Mouse (Mus musculus) neural tube, embryonic 15.5 days (tissue): ENCODE measurements at regions not wholly inside any gene's neighbourhood (a gene's known extent, or its start where the extent isn't known, plus 50 kb on each side); places are given as distances from the start of the nearest gene placed in this dataset.

Experiments used
- ATAC-seq: fragments of 200-750 bp; cut with Nextera tagmentation; 2 replicates; pipeline ENCODE4 v1.8.0; 2017; ENCODE audit warnings: mild to moderate bottlenecking, moderate TSS enrichment, moderate library complexity; ENCODE audit not compliant: low FRiP score
- H3K27ac ChIP-seq: fragments of 300-500 bp; sonication (generic); replicated peaks from 2 replicates; pipeline ENCODE4 v1.5.1; 2015; ENCODE audit warnings: mild to moderate bottlenecking, inconsistent platforms
- H3K27me3 ChIP-seq: fragments of 300-500 bp; sonication (generic); replicated peaks from 2 replicates; pipeline ENCODE4 v1.6.1; 2015; ENCODE audit warnings: inconsistent platforms
- H3K36me3 ChIP-seq: fragments of 300-500 bp; sonication (generic); 2 replicates; pipeline ENCODE4 v1.6.1; 2015; ENCODE audit warnings: inconsistent platforms
- H3K4me1 ChIP-seq: fragments of 300-500 bp; sonication (generic); 2 replicates; pipeline ENCODE4 v1.6.1; 2015; ENCODE audit warnings: inconsistent platforms
- H3K4me2 ChIP-seq: fragments of 300-500 bp; sonication (generic); 2 replicates; pipeline ENCODE4 v1.6.1; 2015; ENCODE audit warnings: inconsistent platforms, mild to moderate bottlenecking, moderate library complexity
- H3K4me3 ChIP-seq: fragments of 300-500 bp; sonication (generic); replicated peaks from 2 replicates; pipeline ENCODE4 v1.5.1; 2015; ENCODE audit warnings: mild to moderate bottlenecking, inconsistent platforms
- H3K9ac ChIP-seq: fragments of 300-500 bp; sonication (generic); replicated peaks from 2 replicates; pipeline ENCODE4 v1.6.1; 2015; ENCODE audit warnings: mild to moderate bottlenecking, inconsistent platforms
- H3K9me3 ChIP-seq: fragments of 300-500 bp; sonication (generic); replicated peaks from 2 replicates; pipeline ENCODE4 v1.6.1; 2016; ENCODE audit warnings: inconsistent platforms
- WGBS: fragments of 180-500 bp; shearing (Covaris S2); methylation state at CpG from one replicate; pipeline ENCODE4 v1.1.7; 2015; ENCODE audit warnings: mixed read lengths; 5-methylcytosine and 5-hydroxymethylcytosine counted together

DNA sequence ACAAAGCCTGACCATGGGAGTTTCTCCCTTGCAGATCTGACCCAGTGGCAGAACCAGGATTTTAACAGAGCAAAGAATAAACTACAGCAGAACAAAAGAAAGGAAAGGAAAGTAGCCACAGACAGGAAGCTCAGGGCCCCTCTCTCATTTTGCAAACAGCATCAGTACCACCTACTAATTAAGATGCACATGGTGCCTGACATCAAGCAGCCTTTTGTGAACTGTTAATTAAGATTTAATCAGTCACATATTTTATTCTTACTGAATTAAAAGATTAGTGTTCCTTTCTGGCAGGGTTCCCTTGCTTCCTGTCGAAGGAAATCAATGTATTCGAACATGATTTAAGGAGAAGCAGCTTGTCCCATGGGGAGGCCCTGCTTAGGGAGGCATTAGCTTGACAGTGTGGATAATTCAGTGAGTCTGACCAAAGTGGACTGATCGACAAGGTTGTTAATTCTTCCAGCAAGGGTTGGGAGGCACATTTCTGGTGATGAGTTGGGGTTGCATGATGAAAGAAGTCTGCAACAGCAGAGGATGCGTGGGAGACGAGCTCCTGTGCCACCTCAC is 156.1 kb upstream of the Eef2kmt start:
- Histone ChIP-seq H3K9ac (no peak overlapping the region), H3K4me3 (no peak overlapping the region), H3K4me1 (no peaks in the 10 kb centered on the region), H3K36me3 (no peaks in the 10 kb centered on the region), H3K4me2 (no peak overlapping the region), H3K27me3 (0 out of 2 replicates have a peak, but pooled peaks cover 3% of the 10 kb centered on the region), H3K9me3 (no peaks in the 10 kb centered on the region), H3K27ac (no peak overlapping the region)
- WGBS = 44% methylated on average over 5 of the region's 5 CpGs
- ATAC-seq = no peak

DNA sequence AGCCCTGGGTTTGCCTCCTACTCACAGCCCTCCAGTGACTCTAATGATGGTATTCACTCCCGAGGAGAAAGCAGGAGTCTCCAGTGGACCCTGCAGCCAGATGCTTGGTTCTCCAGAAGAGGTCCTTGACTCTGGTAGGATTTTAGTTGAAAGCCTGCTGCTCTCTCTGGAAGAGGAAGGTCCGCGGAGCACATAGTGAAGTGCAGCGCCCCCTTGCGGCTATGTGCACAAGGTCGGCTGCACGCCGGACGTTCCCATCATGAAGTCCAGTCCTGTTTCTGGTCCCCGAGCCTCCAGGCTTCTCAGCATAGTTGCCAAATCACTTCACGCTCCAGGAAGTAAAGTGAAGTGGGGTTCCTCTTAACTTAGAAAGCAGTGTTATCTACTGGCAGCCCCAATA is 150.9 kb upstream of the Eef2kmt start:
- ATAC-seq = no peak
- WGBS = 7% methylated on average over 11 of the region's 11 CpGs
- Histone ChIP-seq H3K27me3 (peaks cover 3% of the 10 kb centered on the region; the same call in 1 of the 2 replicates), H3K4me2 (no peak overlapping the region), H3K9me3 (no peaks in the 10 kb centered on the region), H3K9ac (no peak overlapping the region), H3K4me1 (no peaks in the 10 kb centered on the region), H3K36me3 (no peaks in the 10 kb centered on the region), H3K4me3 (no peak overlapping the region), H3K27ac (no peak overlapping the region)

DNA sequence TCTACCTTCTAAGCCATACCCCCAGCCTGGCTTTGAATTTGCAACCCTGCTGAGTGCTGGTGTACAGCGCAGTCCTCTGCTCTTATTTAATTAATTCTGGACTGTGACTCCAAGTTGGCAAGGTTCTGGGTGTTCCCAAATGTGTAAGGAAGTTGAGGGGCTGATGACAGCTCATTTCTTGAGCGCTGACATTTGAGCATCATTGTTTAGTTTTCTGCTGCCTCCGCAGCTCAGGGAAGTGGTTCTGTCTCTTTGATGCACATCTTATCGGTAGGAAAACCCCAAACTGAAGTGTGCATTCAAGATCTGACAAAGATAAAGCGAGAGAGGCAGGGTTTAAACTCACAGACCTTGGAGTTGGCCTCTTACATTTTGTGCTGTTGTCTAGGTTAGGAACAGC is 137.6 kb upstream of the Eef2kmt start:
- Histone ChIP-seq H3K9me3 (no peaks in the 10 kb centered on the region), H3K27ac (no peak overlapping the region), H3K4me3 (no peak overlapping the region), H3K4me1 (no peaks in the 10 kb centered on the region), H3K27me3 (no peaks in the 10 kb centered on the region), H3K36me3 (no peaks in the 10 kb centered on the region), H3K4me2 (no peak overlapping the region), H3K9ac (no peak overlapping the region)
- 86% methylated on average over 5 of the region's 5 CpGs for WGBS
- ATAC-seq = no peak

DNA sequence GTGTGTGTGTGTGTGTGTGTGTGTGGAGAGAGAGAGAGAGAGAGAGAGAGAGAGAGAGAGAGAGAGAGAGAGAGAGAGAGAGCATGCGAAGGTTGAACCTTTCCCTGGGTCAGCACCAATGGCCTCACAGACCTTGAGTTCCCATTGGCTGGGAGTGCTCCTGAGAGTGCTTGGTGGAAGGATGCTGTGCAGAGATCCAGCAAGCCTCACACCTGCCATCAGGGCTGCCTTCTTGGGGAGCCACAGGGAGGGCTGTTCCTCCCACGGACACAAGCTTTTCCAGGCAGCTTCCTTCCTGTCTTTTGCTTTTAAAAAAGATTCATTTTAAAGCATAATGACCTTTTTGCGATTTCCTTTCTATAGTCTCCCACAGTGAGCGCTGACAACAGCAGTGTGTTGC is 127.1 kb upstream of the Eef2kmt start:
- no peak overlapping the region for H3K27ac ChIP-seq

DNA sequence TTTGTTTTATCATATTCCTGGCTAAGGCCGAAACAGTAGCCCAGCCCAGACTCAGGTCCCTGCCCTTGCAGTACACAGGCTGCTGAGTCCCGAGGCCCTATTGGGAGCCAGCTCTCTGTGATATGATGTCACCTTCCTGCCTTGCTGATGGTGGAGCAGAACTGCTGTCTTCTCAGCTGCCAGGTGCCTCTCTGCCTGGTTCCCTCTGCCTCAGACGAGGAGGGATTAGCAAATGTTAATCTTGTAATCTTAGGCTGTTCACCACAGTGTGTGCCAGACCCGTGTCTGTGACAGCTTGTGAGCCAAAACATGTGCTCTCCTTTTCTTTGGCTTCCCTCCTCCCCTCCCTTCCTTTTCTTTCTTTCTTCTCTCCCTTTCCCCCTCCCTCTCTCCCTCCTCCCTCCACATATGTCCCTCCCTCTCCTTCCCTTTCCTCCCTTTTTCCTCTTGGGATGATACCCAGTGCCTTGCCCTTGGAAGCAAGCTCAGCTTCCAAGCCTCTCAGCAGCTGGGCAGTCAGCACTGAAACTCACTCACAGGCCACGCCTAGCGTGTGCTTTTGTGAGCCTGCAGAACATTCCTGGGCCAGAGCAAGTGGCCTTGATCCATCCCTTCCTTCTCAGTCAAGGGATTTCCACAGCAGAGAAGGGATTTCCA is 126.6 kb upstream of the Eef2kmt start:
- Histone ChIP-seq H3K36me3 (no peaks in the 10 kb centered on the region), H3K4me1 (peaks cover 6% of the 10 kb centered on the region), H3K9ac (no peak overlapping the region), H3K4me3 (no peak overlapping the region), H3K27me3 (no peaks in the 10 kb centered on the region), H3K9me3 (no peaks in the 10 kb centered on the region), H3K4me2 (no peak overlapping the region), H3K27ac (no peak overlapping the region)
- ATAC-seq = no peak
- WGBS = 45% methylated on average over 6 of the region's 6 CpGs

More for the DNA sequence above, 127.1 kb upstream of the Eef2kmt start:
- peaks cover 6% of the 10 kb centered on the region for H3K4me1 ChIP-seq
- H3K4me3 ChIP-seq = no peak overlapping the region
- H3K9me3 ChIP-seq = no peaks in the 10 kb centered on the region
- no peak for ATAC-seq
- H3K4me2 ChIP-seq = no peak overlapping the region
- H3K9ac ChIP-seq = no peak overlapping the region
- WGBS = 48% methylated on average over 4 of the region's 4 CpGs
- no peaks in the 10 kb centered on the region for H3K27me3 ChIP-seq
- H3K36me3 ChIP-seq = no peaks in the 10 kb centered on the region

DNA sequence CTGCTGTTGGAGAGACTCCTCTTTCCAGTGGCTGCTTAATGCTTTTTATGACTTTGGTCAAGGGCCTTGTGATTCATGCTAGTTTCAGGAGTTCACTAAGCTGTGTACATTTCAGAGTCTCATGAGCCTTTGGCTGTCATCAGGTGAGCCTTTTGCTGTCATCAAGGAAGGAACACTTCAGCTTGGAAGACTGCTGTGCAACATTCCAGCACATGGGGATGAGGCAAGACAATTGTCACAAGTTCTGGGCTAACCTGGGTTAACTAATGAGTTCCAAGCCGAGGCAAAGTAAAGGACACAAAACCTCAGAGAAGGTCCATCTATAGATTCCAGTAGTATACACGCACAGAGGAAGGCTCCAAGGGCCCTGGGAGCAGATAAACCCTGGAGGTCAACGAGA is 124.8 kb upstream of the Eef2kmt start:
- no peak overlapping the region for H3K27ac ChIP-seq
- ATAC-seq = no peak
- H3K4me2 ChIP-seq = no peak overlapping the region
- H3K9me3 ChIP-seq = no peaks in the 10 kb centered on the region
- 84% methylated on average over 3 of the region's 3 CpGs for WGBS
- peaks cover 6% of the 10 kb centered on the region for H3K4me1 ChIP-seq
- no peak overlapping the region for H3K9ac ChIP-seq
- H3K36me3 ChIP-seq = no peaks in the 10 kb centered on the region
- H3K27me3 ChIP-seq = no peaks in the 10 kb centered on the region
- H3K4me3 ChIP-seq = no peak overlapping the region

DNA sequence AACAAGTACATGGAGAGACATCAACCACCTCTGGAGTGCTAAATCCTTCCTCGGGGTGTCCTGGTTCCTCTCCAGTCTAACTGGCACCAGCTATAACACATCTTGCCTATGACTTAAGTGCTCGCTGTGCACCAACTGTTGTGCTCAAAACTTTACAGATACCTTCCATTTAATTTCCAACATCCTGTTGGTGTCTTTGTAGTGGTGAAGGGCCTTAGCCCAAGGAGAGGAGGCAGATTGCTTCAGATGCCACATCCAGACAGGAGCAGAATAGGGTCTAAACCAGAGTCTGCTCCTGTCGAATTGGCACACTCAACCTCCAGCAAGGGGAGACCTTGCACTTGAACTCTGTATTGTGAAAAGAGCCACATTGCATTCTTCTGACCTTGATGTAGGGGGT is 121.2 kb upstream of the Eef2kmt start:
- no peak for ATAC-seq
- no peak overlapping the region for H3K4me3 ChIP-seq
- no peaks in the 10 kb centered on the region for H3K9me3 ChIP-seq
- WGBS = 94% methylated on average over 3 of the region's 3 CpGs
- no peaks in the 10 kb centered on the region for H3K27me3 ChIP-seq
- H3K4me2 ChIP-seq = no peak overlapping the region
- no peak overlapping the region for H3K27ac ChIP-seq
- H3K4me1 ChIP-seq = no peaks in the 10 kb centered on the region
- no peaks in the 10 kb centered on the region for H3K36me3 ChIP-seq
- H3K9ac ChIP-seq = no peak overlapping the region

DNA sequence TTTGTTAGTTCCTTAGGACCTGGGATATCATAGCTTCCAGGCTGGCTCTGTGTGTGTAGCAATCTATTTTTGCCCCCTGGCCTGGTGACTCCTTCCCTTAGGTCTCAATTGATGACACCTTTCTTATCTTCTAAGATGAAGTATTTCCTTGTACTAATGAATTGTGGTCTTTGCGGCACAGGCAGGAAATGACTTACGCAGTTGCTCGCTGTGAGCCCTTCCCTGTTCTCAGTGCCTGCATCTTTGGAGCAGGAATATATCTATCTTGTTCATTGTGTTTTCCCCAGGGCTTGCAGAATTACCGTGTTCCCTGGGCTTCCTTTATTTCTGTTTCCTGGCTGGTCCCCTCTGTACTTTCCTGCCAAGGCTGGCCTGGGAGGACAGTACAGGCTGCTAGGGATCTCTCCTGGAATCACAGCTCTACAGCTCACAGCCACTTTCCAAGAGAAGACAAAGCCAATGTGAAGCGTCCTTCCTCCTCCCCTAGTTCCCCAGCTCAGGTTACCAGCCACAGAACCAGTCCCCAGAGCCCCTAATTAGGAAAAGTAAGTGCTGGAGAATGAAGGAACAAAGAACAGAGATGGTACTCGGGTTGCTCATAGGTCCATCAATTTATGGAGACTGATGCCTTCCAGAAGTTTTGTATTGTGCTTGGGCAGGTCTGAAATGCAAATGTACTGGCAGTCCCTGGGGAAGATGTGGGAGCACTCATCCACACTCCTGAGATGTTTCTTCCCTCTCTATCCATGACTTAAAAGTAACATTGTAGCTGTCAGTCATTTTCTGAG is 119.2 kb upstream of the Eef2kmt start:
- H3K4me3 ChIP-seq = no peak overlapping the region
- WGBS = 45% methylated on average over 6 of the region's 6 CpGs
- H3K36me3 ChIP-seq = no peaks in the 10 kb centered on the region
- H3K27ac ChIP-seq = no peak overlapping the region
- H3K27me3 ChIP-seq = no peaks in the 10 kb centered on the region
- no peaks in the 10 kb centered on the region for H3K9me3 ChIP-seq
- H3K9ac ChIP-seq = no peak overlapping the region
- ATAC-seq = no peak
- no peaks in the 10 kb centered on the region for H3K4me1 ChIP-seq
- H3K4me2 ChIP-seq = no peak overlapping the region

DNA sequence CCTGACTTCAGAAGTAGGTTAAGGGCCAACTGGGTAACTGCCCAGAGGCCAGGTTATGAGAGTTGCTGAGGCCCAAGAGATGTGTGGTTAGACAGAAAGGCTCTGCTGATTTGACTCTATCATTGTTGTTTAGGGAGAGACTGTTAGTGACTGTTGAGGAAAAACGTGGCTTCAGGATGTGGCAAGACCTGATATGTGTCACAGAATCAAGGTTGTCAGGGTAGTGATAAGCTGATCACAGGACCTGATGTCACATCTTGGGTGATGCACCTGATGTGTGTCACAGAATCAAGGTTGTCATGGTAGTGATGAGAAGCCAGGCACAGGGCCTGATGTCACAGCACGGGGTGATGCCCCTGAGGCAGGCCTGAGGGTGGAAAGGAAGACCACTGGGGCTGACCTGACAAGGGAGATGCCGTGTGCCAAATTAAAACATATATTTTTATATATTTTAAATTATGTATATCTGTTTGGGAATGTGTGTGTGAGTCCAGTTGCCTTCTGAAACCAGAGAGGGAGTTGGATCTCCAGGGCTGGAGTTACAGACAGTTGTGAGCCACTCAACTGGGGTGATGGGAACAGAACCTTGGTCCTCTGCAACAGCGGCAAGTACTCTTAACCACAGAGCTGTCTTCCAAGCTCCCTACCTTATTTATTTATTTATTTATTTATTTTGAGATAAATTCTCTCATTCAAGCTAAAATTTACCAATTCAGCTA is 115.6 kb upstream of the Eef2kmt start:
- no peaks in the 10 kb centered on the region for H3K4me1 ChIP-seq
- no peaks in the 10 kb centered on the region for H3K9me3 ChIP-seq
- no peaks in the 10 kb centered on the region for H3K36me3 ChIP-seq
- H3K4me3 ChIP-seq = no peak overlapping the region
- WGBS = 86% methylated on average over 4 of the region's 4 CpGs
- H3K9ac ChIP-seq = no peak overlapping the region
- no peak for ATAC-seq
- H3K27ac ChIP-seq = no peak overlapping the region
- H3K27me3 ChIP-seq = no peaks in the 10 kb centered on the region
- no peak overlapping the region for H3K4me2 ChIP-seq

DNA sequence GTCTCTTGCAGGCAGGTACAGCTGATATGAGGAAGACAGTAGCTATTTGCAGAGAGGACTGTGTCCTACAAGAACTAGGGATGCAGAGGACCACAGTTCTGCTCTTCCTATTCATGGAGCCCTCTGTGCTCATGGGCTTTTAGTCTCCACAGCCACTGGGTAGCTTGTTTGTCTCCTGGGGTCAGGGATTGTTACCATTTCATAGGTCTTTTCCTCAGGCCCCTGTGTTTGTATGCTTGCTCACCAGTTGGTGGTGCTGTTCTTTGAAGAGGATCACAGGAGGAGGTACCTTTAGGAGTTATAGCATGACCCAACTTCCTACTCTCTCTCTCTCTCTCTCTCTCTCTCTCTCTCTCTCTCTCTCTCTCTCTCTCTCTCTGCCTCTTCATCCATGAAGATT is 114.7 kb upstream of the Eef2kmt start:
- Histone ChIP-seq H3K9ac (no peak overlapping the region), H3K4me2 (no peak overlapping the region), H3K36me3 (no peaks in the 10 kb centered on the region), H3K4me3 (no peak overlapping the region), H3K9me3 (no peaks in the 10 kb centered on the region), H3K27me3 (no peaks in the 10 kb centered on the region), H3K27ac (no peak overlapping the region), H3K4me1 (no peaks in the 10 kb centered on the region)
- no peak for ATAC-seq

DNA sequence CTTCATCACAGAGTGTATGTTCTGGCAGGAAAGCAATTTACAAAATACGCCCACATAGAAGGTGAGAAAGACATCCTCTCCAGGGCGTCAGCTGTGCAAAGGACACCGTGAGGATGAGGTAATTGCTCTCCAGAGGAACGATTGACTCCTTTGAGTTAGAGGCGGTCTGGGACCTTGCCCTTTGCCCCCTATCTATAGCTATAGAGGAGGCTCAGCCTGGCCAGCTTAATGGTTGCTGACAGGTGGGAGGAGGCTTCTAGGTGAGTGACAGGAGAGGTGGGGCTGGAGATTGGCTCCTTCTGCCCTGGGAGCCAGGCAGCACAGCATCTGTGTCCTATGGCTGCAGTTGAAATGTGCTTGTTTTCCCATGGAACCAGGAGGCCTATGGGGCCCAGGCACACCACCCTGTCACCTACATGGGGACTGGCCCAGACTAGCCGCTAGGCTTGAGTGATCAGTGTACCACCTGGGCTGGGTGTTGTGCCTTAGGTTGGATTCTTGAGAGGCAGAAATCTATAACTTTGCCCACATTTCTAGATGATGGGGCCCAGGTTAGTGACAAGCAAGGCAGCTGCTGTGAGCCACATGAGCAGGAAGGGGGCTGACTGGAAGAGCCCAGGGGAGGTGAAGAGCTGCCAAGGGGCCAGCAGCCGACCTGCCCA is 113.2 kb upstream of the Eef2kmt start:
- Histone ChIP-seq H3K4me3 (no peak overlapping the region), H3K36me3 (no peaks in the 10 kb centered on the region), H3K27ac (no peak overlapping the region), H3K4me2 (no peak overlapping the region), H3K27me3 (no peaks in the 10 kb centered on the region), H3K4me1 (no peaks in the 10 kb centered on the region), H3K9ac (no peak overlapping the region), H3K9me3 (no peaks in the 10 kb centered on the region)
- ATAC-seq = no peak
- WGBS = 53% methylated on average over 7 of the region's 7 CpGs
